Mouse (Mus musculus): Measurements from ENCODE around the gene Fmo2.

- TF ChIP-seq CTCF (IDR thresholded peaks at IDR 0.05; ENCODE audit: low read depth, low read length) (no peak), GATA1 (IDR thresholded peaks at IDR 0.05; ENCODE audit: borderline replicate concordance, low read length) (no peak), POLR2AphosphoS5 (IDR thresholded peaks at IDR 0.05; ENCODE audit: insufficient replicate concordance, low read depth, low read length) (no peak)
Observed at GRCm38 (mm10) chr1:162943700-162944099, 45.2 kb upstream of the Fmo2 start.

Data from G1E (cell line).